Mouse (Mus musculus): Measurements from ENCODE around the gene Idh3b.
A peak's percentile ranks its signal among the peaks of the same experiment; 100 is the strongest.

The Idh3b gene

GRCm38 (mm10) chr2:130283854-130284654 is at the start of gene Idh3b:
Gene Idh3b, minus strand, starts transcription at chr2:130284547.
- DNase-seq (ENCODE audit: low read depth): no peak

- DNase-seq (ENCODE audit: low read depth): no peak
Observed at GRCm38 (mm10) chr2:130329502-130329901, 45.2 kb upstream of the Idh3b start.

DNA sequence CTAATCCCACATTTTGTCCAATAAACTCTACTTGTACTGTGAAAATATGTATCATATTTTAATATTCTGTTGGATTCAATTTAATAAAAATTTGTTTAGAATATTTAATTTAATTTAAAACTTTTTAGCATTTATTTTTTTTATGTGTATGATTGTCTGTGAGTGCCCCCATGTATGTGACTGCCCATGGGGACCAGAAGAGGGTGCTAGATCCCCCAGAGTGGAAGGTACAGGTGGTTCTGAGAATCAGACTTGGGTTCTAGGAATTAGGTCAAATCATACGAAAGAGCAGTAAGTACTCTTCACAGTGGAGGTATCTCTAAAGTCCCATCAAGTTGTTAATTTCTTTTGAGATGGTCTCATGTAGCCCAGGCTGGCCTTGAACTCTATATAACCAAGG is 42.7 kb upstream of the Idh3b start:
- no peak for DNase-seq (ENCODE audit: low read depth)

GRCm38 (mm10) chr2:130303014-130303413 is 18.7 kb upstream of the Idh3b start:
- no peak for DNase-seq (ENCODE audit: low read depth)

DNA sequence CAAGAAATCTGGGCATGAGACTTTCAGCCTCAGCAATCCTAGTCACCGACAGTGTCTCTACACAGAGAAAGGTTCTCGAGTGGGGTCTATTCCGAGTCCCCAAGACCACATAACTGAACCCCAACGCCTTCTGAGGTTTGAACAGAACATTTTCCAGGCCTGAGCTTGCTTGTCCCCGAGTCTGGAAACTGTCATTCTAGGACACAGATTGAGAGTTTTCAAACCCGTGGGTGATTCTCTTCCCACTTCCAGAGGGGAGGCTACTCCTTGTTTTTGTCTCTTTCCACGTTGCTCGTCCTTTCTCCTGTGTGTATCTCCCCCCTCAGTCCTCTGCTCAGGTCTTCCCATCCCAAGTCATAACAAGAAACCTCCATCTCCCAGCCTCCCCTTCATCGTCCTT is 13.2 kb upstream of the Idh3b start:
- DNase-seq (ENCODE audit: low read depth): no peak

- DNase-seq (ENCODE audit: low read depth): no peak
Observed at GRCm38 (mm10) chr2:130296134-130296745, 11.9 kb upstream of the Idh3b start.

GRCm38 (mm10) chr2:130295331-130296133 is 11.2 kb upstream of the Idh3b start:
- no peak for DNase-seq (ENCODE audit: low read depth)

GRCm38 (mm10) chr2:130294936-130295277 is 10.6 kb upstream of the Idh3b start, which contains the start of gene Ebf4:
Gene Ebf4, plus strand, starts transcription at chr2:130295169.
- no peak for DNase-seq (ENCODE audit: low read depth)

DNA sequence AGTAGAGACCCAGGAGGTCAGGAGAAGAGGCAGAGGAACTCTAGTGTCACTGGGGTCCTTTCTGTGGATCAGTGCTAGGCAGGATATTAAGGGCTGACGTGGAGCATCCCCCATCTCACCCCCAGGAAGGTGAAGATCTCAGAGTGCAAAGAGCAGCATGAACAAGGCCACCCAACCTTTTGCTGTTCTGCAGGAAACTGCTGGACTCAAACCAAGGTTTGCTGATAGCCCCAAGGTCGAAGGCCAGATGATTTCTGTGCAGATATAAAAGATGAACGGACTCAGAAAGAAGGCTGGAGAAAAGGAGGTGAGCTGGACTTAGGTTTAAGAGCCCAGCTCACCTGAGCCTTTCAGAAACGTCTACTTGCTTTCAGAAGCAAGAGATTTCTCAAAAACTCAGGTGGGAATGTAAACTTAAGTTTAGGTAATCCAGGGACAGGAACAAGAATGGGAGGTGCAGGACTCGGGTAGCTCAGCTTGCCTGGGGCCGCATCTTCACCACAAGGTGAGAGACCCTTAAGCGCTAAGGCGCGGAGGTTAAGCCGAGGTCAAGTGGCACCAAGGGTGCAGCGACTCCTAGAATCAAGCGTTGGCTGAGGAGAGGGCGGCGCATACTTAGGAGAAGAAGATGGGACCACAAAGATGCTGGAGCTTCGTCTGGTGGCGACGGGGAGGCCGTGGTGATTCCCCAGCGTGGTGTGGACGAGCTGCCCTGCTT is 10.0 kb upstream of the Idh3b start:
- no peak for DNase-seq (ENCODE audit: low read depth)

- DNase-seq (ENCODE audit: low read depth): no peak
Observed at GRCm38 (mm10) chr2:130293486-130293885, 9.1 kb upstream of the Idh3b start.

- no peak for DNase-seq (ENCODE audit: low read depth)
Observed at GRCm38 (mm10) chr2:130293009-130293408, 8.7 kb upstream of the Idh3b start.

GRCm38 (mm10) chr2:130291434-130291833 is 7.1 kb upstream of the Idh3b start:
- peak; percentile 73 for DNase-seq (ENCODE audit: low read depth)

DNA sequence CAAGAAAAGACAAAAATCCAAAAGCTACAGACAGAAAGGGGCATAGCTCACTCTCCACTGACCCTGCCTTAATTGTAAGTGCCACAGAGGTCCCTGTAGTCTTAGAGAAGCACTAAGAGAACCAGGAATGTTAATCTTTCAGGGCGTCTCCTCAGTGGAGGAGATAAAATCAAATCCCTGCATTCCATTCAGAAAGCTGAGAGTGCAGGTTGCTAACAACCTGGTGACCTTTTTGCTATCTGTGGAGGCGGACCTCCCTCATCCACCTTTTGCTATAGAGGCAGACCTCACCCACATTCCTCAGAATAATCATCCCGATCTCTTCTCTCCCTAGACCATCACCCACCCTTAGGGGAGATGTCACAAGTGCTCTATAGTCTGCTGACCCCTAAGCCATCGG is 4.7 kb upstream of the Idh3b start:
- DNase-seq (ENCODE audit: low read depth): no peak

GRCm38 (mm10) chr2:130280818-130281217 is 3.5 kb downstream of the Idh3b start:
- DNase-seq (ENCODE audit: low read depth): no peak

DNA sequence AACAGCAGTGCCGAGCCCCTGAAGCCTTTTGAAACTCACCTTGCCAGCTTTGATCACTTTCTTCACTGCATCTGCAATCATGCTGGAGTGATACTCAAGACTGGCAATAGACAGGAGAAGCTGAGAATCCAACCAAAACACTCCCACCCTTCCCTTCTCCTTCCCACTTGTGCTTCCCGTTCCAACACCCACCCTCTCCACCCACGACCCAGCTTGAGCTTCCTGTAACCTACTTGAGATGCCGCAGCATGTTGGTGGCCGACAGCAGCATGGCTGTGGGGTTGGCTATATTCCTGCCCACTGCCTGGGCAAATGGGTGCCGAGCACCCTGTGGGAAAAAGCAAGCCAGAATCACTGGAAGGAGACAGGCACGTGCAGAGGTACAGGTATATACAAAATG is 4.1 kb downstream of the Idh3b start:
- DNase-seq (ENCODE audit: low read depth): no peak

DNA sequence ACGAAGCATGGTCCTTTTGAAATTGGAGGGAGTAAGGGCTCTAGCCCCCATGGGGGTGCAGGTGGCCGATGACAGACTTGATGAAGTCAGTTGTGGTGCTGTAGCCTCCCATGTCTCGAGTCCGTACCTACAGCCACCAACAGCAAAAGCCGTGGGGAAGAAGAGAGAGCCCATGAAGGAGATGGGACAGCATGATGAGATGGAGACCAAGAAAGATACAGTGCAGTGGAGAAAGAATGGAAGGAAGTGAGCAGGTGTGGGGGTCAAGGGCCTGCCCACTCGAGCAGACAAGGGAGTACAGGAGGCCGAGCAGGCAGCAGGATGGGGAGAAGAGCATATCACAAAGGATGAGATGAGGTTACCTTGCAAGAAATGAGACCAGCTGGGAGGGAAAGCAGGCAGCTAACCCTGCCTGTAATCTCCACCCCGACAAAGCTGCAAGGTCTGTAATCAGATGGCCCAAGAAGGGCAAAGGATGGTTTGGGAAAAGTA is 4.7 kb downstream of the Idh3b start:
- DNase-seq (ENCODE audit: low read depth): no peak

GRCm38 (mm10) chr2:130275649-130276048 is 8.7 kb downstream of the Idh3b start:
- no peak for DNase-seq (ENCODE audit: low read depth)

DNA sequence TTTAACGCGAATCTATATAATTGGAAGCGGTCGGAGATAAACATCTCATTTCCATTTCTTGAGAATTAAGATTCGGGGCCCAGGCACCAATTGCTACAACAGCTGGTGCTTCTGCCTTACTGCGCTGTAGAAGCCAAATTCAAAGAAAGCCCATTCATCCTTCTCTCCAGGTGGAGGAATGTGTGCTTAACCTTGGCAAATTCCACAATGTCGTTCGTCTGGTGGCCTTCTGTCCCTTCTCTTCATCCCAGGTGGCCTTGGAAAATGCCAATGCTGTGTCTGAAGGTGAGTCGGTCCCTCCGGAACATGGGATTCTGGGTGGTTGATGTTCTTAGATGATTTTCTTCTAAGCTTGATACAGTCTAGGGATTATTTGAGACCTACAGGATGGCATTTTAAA is 9.5 kb downstream of the Idh3b start:
- no peak for DNase-seq (ENCODE audit: low read depth)

DNA sequence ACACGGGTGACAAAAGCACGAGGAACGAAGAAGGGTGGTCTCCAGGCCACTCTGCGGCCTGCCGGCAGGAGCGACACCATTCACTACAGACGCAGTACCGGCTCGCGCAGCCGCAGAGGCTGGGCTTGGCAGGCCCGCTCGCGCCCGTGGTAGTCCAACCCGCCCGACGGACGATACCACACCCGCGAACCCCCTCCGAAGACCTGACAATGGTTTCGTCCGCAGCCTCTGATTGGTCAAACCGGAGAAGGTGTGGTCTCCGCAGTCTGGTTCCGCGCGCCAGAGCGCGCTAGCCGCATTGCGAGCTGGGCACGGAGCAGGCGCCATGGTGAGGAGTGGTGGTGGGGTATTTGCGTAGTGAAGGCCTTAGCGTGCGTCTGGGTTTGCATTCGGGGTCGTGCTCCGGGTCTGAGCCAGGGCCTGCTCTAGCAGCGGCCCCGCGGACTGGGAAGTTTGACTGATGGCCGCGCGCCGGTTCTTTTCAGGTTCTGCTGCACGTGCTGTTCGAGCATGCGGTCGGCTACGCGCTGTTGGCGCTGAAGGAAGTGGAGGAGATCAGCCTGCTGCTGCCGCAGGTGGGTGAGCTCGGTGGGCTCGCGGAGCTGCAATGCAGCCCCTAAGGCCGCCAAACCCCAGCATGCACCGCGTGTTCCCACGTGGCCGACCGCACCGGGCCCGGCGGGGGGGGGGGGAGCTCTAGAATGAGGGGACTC is 10.0 kb downstream of the Idh3b start, which contains the start of gene Nop56:
Gene Nop56, plus strand, starts transcription at position 282 of the 713 bp plus-strand sequence.
- DNase-seq (ENCODE audit: low read depth): peak; percentile 95

GRCm38 (mm10) chr2:130273732-130274131 is 10.6 kb downstream of the Idh3b start:
- DNase-seq (ENCODE audit: low read depth): no peak

GRCm38 (mm10) chr2:130268074-130268473 is 16.3 kb downstream of the Idh3b start:
- DNase-seq (ENCODE audit: low read depth): no peak

Data from fibroblast of lung, adult 2 months (primary cell).